Mouse (Mus musculus): ENCODE results near the gene Plac1.

GRCm38 (mm10) chrX:53064406-53064805 is 175.5 kb downstream of the Plac1 start:
- no peak for TF ChIP-seq GATA1 (IDR thresholded peaks at IDR 0.05; ENCODE audit: low read depth, low read length)
- no peak for TF ChIP-seq POLR2A (IDR thresholded peaks at IDR 0.05; ENCODE audit: control insufficient read depth in 1 of 2, insufficient read depth in 1 of 2, low read depth in 1 of 2, low read length in 2 of 2, poor library complexity in 1 of 2)
- TF ChIP-seq EP300 (IDR thresholded peaks at IDR 0.05; ENCODE audit: low read depth in 1 of 2, low read length in 2 of 2) = no peak
- TF ChIP-seq MAX (IDR thresholded peaks at IDR 0.05; ENCODE audit: low read length) = no peak
- no peak for TF ChIP-seq UBTF (IDR thresholded peaks at IDR 0.05; ENCODE audit: borderline replicate concordance, insufficient read depth, low read depth, low read length)
- no peak for TF ChIP-seq TCF12 (IDR thresholded peaks at IDR 0.05; ENCODE audit: low read depth, low read length)
- no peak for TF ChIP-seq SIN3A (IDR thresholded peaks at IDR 0.05; ENCODE audit: low read length)
- no peak for TF ChIP-seq MYC (IDR thresholded peaks at IDR 0.05; ENCODE audit: low read depth, low read length)
- no peak for TF ChIP-seq USF1 (IDR thresholded peaks at IDR 0.05; ENCODE audit: low read depth, low read length)
- TF ChIP-seq CTCF (IDR thresholded peaks at IDR 0.05 in 2 of 3, conservative IDR thresholded peaks at IDR 0.05 in 1 of 3; ENCODE audit: control insufficient read depth in 1 of 3, insufficient read depth in 1 of 3, low read depth in 2 of 3, low read length in 3 of 3, poor library complexity in 1 of 3, severe bottlenecking in 1 of 3) = no peak
